Mouse (Mus musculus) kidney, adult 2 months (tissue): ENCODE results near the gene Atp6v1e1.

Experiments used
- CTCF ChIP-seq: fragments of 200-500 bp; conservative IDR thresholded peaks from 2 replicates; pipeline ENCODE4 v1.5.1; 2011; ENCODE audit warnings: low read depth, mild to moderate bottlenecking, control low read depth, low read length, moderate library complexity, mixed read lengths; ENCODE audit not compliant: insufficient read depth, insufficient read length
- POLR2A ChIP-seq: fragments of 200-500 bp; IDR thresholded peaks from one replicate; pipeline ENCODE4 v1.6.1; 2011; ENCODE audit warnings: low read depth, low read length, control low read depth

GRCm38 (mm10) chr6:120868824-120869223 is 46.2 kb upstream of the Atp6v1e1 start:
- TF ChIP-seq CTCF (no peak), POLR2A (no peak)
